Mouse (Mus musculus) left cerebral cortex, adult 11 months (tissue): ENCODE data around the gene Rnls.

Experiments used
- DNase-seq: peaks from one replicate; pipeline ENCODE4 v3.0.0; 2022; ENCODE audit warnings: low spot score

Rnls gene

DNA sequence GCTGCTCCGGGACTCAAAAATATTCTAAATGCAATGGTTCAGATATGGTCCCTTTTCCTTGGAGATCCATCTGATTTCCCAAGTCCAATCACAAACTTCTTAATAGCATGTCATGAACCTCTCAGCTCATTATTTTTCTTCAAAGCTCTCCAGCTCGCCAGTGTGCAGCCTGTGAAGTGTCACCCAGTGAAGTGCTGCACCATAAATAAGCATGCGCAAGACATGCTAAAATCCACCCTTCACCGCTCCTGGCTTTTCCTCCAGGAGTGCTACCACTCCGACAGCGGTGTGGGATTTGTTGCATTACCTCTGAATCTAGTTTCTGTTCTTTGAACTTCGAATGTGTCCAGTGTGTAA lies 289.3 kb downstream of the Rnls start:
- no peak for DNase-seq

DNA sequence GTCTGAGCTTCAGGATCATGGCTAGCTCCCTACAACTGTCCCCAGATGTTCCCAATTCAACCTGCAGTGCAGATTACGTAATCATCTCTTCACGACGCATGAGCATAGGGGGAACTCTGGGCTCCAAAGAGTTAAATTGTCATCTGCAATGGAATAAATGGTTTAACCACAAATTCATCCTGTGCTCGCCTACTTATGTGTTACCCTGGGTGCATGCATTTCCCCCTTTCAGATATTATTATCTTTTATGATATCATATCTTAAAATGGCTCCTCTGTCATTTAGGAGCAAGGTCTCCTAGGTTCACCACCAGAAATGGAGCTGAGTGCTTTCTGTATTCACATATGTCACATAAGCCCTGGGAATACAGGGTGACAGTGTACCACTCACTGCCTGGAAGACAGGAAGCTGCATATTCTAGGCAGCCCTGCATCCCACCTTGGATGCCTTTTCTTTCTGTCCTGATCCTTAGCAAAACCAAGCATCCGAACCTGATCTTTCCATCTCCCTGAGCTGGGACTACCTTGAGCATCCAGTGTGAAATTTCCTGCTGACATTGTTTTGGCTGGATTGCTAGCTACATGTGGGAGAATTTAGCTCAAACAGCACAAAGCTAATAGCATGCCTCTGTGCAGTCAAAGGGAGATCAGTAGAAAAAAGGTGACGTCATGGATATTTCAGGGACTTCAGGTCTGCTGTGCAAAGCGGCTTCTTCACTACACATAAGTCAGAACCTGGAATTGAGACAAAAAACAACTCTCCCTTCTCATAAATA lies 289.9 kb downstream of the Rnls start:
- DNase-seq = no peak

- DNase-seq = no peak
These were observed 290.7 kb downstream of the Rnls start for GRCm38 (mm10) chr19:33101093-33102007.

DNA sequence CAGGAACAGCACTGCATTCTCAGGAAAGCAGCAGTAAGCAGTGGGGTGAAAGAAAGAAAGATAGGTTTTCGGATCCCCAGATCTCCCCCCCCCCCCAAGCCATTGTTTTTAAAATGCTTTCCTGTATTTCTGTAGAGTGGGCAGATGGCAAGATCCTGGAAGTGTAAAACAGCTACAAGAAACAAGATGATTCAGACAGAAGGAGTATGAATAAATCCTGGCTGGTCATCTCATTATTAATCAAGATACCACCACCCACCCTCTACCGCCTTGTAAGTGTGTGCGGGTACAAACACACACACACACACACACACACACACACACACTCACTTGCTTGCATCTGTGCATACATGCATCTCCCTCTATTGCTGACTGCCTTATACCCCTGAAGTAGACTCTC lies 291.5 kb downstream of the Rnls start:
- no peak for DNase-seq

- no peak for DNase-seq
These were observed 292.1 kb downstream of the Rnls start for GRCm38 (mm10) chr19:33100031-33100430.

- DNase-seq = no peak
These were observed 292.8 kb downstream of the Rnls start for GRCm38 (mm10) chr19:33099201-33099788.

- DNase-seq = no peak
These were observed 294.4 kb downstream of the Rnls start for GRCm38 (mm10) chr19:33097691-33098090.

DNA sequence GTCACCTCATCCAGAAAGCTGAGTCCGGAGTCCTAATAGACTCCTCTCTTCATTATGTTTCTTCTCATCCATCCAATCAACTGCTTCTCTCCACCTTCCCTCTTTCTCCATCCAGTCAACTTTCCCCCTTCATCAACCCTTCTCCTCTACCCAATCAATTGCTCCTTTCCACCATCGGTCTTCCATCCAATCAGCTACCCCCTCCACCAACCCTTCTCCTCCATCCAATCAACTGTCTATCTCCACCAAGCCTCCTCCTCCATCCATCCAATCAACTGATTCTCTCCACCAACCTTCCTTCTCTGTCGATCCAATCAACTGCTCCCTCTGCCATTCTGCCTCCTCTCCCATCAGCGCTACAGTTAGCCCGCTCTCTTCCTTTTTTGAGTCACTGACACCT lies 295.5 kb downstream of the Rnls start:
- DNase-seq = no peak

DNA sequence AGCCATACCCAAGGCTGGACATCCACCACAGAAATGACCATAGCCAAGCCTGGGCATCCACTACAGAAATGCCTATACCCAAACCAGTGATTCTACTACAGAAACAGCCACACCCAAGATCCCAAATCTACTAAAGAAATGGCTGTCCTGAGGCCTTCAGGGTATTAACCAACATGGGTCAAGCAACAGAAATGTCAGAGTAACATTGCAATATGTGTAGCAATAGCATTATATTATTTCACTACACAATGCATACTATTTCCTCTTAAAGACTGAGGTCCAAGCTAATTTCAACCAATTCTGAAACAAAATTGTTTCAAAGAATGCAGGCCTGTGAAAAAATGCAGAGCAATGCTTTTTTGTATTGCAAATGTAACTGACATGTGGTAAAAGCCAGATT lies 299.5 kb downstream of the Rnls start:
- no peak for DNase-seq

- DNase-seq = no peak
These were observed 300.8 kb downstream of the Rnls start for GRCm38 (mm10) chr19:33091324-33091723.

- DNase-seq = no peak
These were observed 303.2 kb downstream of the Rnls start for GRCm38 (mm10) chr19:33088868-33089267.

GRCm38 (mm10) chr19:33087961-33088360 lies 304.1 kb downstream of the Rnls start:
- no peak for DNase-seq
